Mouse (Mus musculus) hindbrain, embryonic 14.5 days (tissue): ENCODE measurements around the gene Majin. TPM values are rescaled to one million over a fixed set of nuclear protein-coding genes. Genes with fewer than 3 reads are reported as not detected.

Experiments
- ATAC-seq: fragments of 200-750 bp; cut with Nextera tagmentation; 2 replicates; pipeline ENCODE4 v1.8.0; 2017; ENCODE audit warnings: moderate number of reproducible peaks, mild to moderate bottlenecking, moderate TSS enrichment, moderate library complexity; ENCODE audit not compliant: low FRiP score
- DNase-seq: peaks from one replicate; pipeline ENCODE4 v3.0.0-alpha.2; 2015; ENCODE audit warnings: low spot score
- H3K27ac ChIP-seq: fragments of 300-500 bp; sonication (generic); 2 replicates; pipeline ENCODE4 v1.5.1; 2014; ENCODE audit warnings: mild to moderate bottlenecking, moderate library complexity
- H3K27me3 ChIP-seq: fragments of 300-500 bp; sonication (generic); 2 replicates; pipeline ENCODE4 v1.6.1; 2014; ENCODE audit warnings: mild to moderate bottlenecking, low read length, mixed read lengths; ENCODE audit not compliant: control insufficient read depth, insufficient read depth
- H3K36me3 ChIP-seq: fragments of 300-500 bp; sonication (generic); replicated peaks from 2 replicates; pipeline ENCODE4 v1.6.1; 2014; ENCODE audit not compliant: control insufficient read depth, insufficient read depth
- H3K4me1 ChIP-seq: fragments of 300-500 bp; sonication (generic); replicated peaks from 2 replicates; pipeline ENCODE4 v1.6.1; 2014; ENCODE audit warnings: antibody characterized with exemption, low read length, mixed read lengths; ENCODE audit not compliant: control insufficient read depth, insufficient read depth
- H3K4me2 ChIP-seq: fragments of 300-500 bp; sonication (generic); replicated peaks from 2 replicates; pipeline ENCODE4 v1.6.1; 2014; ENCODE audit warnings: mild to moderate bottlenecking, moderate library complexity
- H3K4me3 ChIP-seq: fragments of 300-500 bp; sonication (generic); replicated peaks from 2 replicates; pipeline ENCODE4 v1.5.1; 2014; ENCODE audit warnings: mild to moderate bottlenecking, low read length
- H3K9ac ChIP-seq: fragments of 300-500 bp; sonication (generic); 2 replicates; pipeline ENCODE4 v1.6.1; 2014
- H3K9me3 ChIP-seq: fragments of 300-500 bp; sonication (generic); 2 replicates; pipeline ENCODE4 v1.6.1; 2016; ENCODE audit warnings: low read length; ENCODE audit not compliant: control insufficient read depth
- WGBS: fragments of 180-500 bp; shearing (Covaris S2); extraction: QIAGEN DNeasy Blood & Tissue Kit; methylation state at CpG from one replicate; pipeline ENCODE4 v1.1.7; 2014; 5-methylcytosine and 5-hydroxymethylcytosine counted together
- polyA plus RNA-seq: library from polyadenylated mRNA; unstranded; fragments of >200 nt; fragmentation: Nextera tagmentation; extraction: Ambion mirVana; gene quantifications from 2 replicates; pipeline ENCODE4 v1.2.1, GENCODE M21; 2014

Gene Majin
- polyA plus RNA-seq, 1 experiment from 2014 or later: not detected

GRCm38 (mm10) chr19:6216046-6216705 lies 32.0 kb downstream of the Majin start:
- no peak overlapping the region for H3K27ac ChIP-seq
- 89% methylated on average over 6 of the region's 6 CpGs for WGBS
- no peak overlapping the region for H3K4me2 ChIP-seq
- H3K27me3 ChIP-seq: no peaks in the 10 kb centered on the region
- no peaks in the 10 kb centered on the region for H3K36me3 ChIP-seq
- DNase-seq (no peak), ATAC-seq (no peak)
- H3K9me3 ChIP-seq: no peaks in the 10 kb centered on the region
- H3K9ac ChIP-seq: no peak overlapping the region
- no peak overlapping the region for H3K4me3 ChIP-seq
- H3K4me1 ChIP-seq: no peaks in the 10 kb centered on the region

- Histone ChIP-seq H3K36me3 (no peaks in the 10 kb centered on the region), H3K4me1 (no peaks in the 10 kb centered on the region), H3K4me2 (no peak overlapping the region), H3K4me3 (no peak overlapping the region), H3K27ac (no peak overlapping the region), H3K9ac (no peak overlapping the region), H3K9me3 (no peaks in the 10 kb centered on the region), H3K27me3 (no peaks in the 10 kb centered on the region)
- no peak for ATAC-seq
- DNase-seq: no peak
- 63% methylated on average over 6 of the region's 6 CpGs for WGBS
Observed at GRCm38 (mm10) chr19:6218606-6219005, 34.4 kb downstream of the Majin start.

- peaks cover 53% of the 10 kb centered on the region for H3K36me3 ChIP-seq
- WGBS: 28% methylated on average over 2 of the region's 2 CpGs
- H3K4me3 ChIP-seq: no peak within 1 kb of the TSS
- no peak within 1 kb of the TSS for H3K27ac ChIP-seq
- no peak within 1 kb of the TSS for H3K4me2 ChIP-seq
- no peak for ATAC-seq
- H3K27me3 ChIP-seq: no peaks in the 10 kb centered on the region
- no peak for DNase-seq
- no peaks in the 10 kb centered on the region for H3K4me1 ChIP-seq
- no peaks in the 10 kb centered on the region for H3K9me3 ChIP-seq
- no peak within 1 kb of the TSS for H3K9ac ChIP-seq
Observed at GRCm38 (mm10) chr19:6226135-6226534, 41.9 kb downstream of the Majin start, which contains the start of gene Gpha2. TSS of gene Gpha2 (plus strand) at chr19:6226380.

- WGBS: 92% methylated on average over 14 of the region's 14 CpGs
Observed at GRCm38 (mm10) chr19:6226763-6227162, 42.6 kb downstream of the Majin start.

GRCm38 (mm10) chr19:6227864-6228263 lies 43.7 kb downstream of the Majin start:
- H3K27ac ChIP-seq: no peak overlapping the region
- no peaks in the 10 kb centered on the region for H3K27me3 ChIP-seq
- H3K36me3 ChIP-seq: peaks cover 69% of the 10 kb centered on the region
- no peak for DNase-seq
- ATAC-seq: no peak
- no peak overlapping the region for H3K4me3 ChIP-seq
- 78% methylated on average over 4 of the region's 4 CpGs for WGBS
- no peaks in the 10 kb centered on the region for H3K4me1 ChIP-seq
- no peaks in the 10 kb centered on the region for H3K9me3 ChIP-seq
- H3K4me2 ChIP-seq: no peak overlapping the region
- H3K9ac ChIP-seq: no peak overlapping the region

More at GRCm38 (mm10) chr19:6226763-6227162, 42.6 kb downstream of the Majin start:
- H3K27me3 ChIP-seq: no peaks in the 10 kb centered on the region
- DNase-seq: no peak
- H3K9me3 ChIP-seq: no peaks in the 10 kb centered on the region
- H3K36me3 ChIP-seq: peaks cover 60% of the 10 kb centered on the region
- H3K4me1 ChIP-seq: no peaks in the 10 kb centered on the region
- H3K27ac ChIP-seq: no peak overlapping the region
- H3K4me3 ChIP-seq: no peak overlapping the region
- ATAC-seq: no peak
- no peak overlapping the region for H3K9ac ChIP-seq
- no peak overlapping the region for H3K4me2 ChIP-seq

GRCm38 (mm10) chr19:6230411-6230810 lies 46.2 kb downstream of the Majin start:
- H3K4me3 ChIP-seq: no peak overlapping the region
- H3K9me3 ChIP-seq: no peaks in the 10 kb centered on the region
- no peak for ATAC-seq
- H3K36me3 ChIP-seq: peaks cover 81% of the 10 kb centered on the region
- no peak for DNase-seq
- peaks cover 12% of the 10 kb centered on the region for H3K4me1 ChIP-seq
- no peaks in the 10 kb centered on the region for H3K27me3 ChIP-seq
- H3K4me2 ChIP-seq: no peak overlapping the region
- H3K9ac ChIP-seq: no peak overlapping the region
- no peak overlapping the region for H3K27ac ChIP-seq
- WGBS: 89% methylated on average over 4 of the region's 4 CpGs

GRCm38 (mm10) chr19:6231036-6231435 lies 46.8 kb downstream of the Majin start:
- Histone ChIP-seq H3K9me3 (no peaks in the 10 kb centered on the region), H3K9ac (no peak overlapping the region), H3K4me2 (no peak overlapping the region), H3K36me3 (peaks cover 78% of the 10 kb centered on the region), H3K27me3 (no peaks in the 10 kb centered on the region), H3K27ac (no peak overlapping the region), H3K4me1 (peaks cover 12% of the 10 kb centered on the region), H3K4me3 (no peak overlapping the region)
- ATAC-seq (no peak), DNase-seq (no peak)
- 89% methylated on average over 2 of the region's 2 CpGs for WGBS

- H3K27me3 ChIP-seq: no peaks in the 10 kb centered on the region
- H3K4me3 ChIP-seq: no peak overlapping the region
- H3K4me2 ChIP-seq: peak overlapping the region; percentile 93; the same call in 1 of the 2 replicates
- peaks cover 15% of the 10 kb centered on the region for H3K4me1 ChIP-seq
- no peak overlapping the region for H3K27ac ChIP-seq
- H3K9me3 ChIP-seq: no peaks in the 10 kb centered on the region
- peaks cover 52% of the 10 kb centered on the region for H3K36me3 ChIP-seq
- no peak for ATAC-seq
- 87% methylated on average over 16 of the region's 16 CpGs for WGBS
- no peak overlapping the region for H3K9ac ChIP-seq
- DNase-seq: no peak
Observed at GRCm38 (mm10) chr19:6233647-6234046, 49.5 kb downstream of the Majin start.

- ATAC-seq: no peak
- Histone ChIP-seq H3K36me3 (peaks cover 44% of the 10 kb centered on the region), H3K9ac (peak overlapping the region; percentile 91), H3K4me3 (peak overlapping the region; percentile 79), H3K9me3 (no peaks in the 10 kb centered on the region), H3K4me1 (peaks cover 15% of the 10 kb centered on the region), H3K27me3 (no peaks in the 10 kb centered on the region), H3K4me2 (peak overlapping the region; percentile 93), H3K27ac (no peak overlapping the region)
- 77% methylated on average over 11 of the region's 11 CpGs for whole genome bisulfite sequencing
- DNase-seq: no peak
Observed at GRCm38 (mm10) chr19:6234337-6235083, 50.3 kb downstream of the Majin start.
